25 mouse cellular contexts compared by ENCODE assay signal in the genomic region with DNA sequence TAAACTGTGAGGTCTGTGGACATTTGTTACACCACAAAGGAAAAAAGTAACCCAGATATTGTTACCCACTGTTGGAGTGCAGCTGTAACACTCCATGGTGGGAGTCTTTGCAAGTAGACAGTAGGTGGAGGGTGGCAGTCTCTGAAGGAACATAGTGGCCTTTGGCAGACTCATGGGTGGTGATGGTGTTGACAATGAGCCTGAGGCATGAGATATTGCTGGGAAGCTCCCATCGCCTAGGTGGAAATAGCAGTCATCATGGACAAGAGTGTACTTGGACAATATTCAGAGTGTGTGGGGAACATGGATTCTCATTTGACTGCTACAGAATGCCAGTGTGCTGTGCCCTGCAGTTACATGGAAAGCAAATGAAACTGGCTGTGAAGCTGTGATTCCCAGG.
"Had no signal": no experiment of that assay in that cellular context is flagged by ENCODE, and none has a peak within 500 bp of the region (broad histone marks: within the 10 kb centered on the region; RNA-seq: fewer than 3 reads in every experiment).

No protein-coding gene starts in this region.

- H3K27me3 ChIP-seq: heart, embryonic 13.5 days; heart, embryonic 15.5 days; hindbrain, embryonic 13.5 days; hindbrain, embryonic 15.5 days; kidney, embryonic 15.5 days; limb, embryonic 13.5 days; limb, embryonic 15.5 days; liver, embryonic 12.5 days had no signal

- H3K36me3 ChIP-seq: heart, embryonic 13.5 days; heart, embryonic 15.5 days; hindbrain, embryonic 15.5 days; kidney, embryonic 15.5 days; limb, embryonic 13.5 days; limb, embryonic 15.5 days; liver, embryonic 12.5 days had no signal

- H3K4me3 ChIP-seq: heart, adult 2 months; heart, embryonic 13.5 days; heart, embryonic 15.5 days; hindbrain, embryonic 13.5 days; hindbrain, embryonic 15.5 days; kidney, embryonic 15.5 days; limb, embryonic 13.5 days; limb, embryonic 15.5 days; liver, embryonic 12.5 days had no signal

- ATAC-seq: forebrain, postnatal 0 days; hindbrain, postnatal 0 days; intestine, embryonic 16.5 days; liver, embryonic 12.5 days had no signal

- DNase-seq: forebrain, postnatal 0 days; gastrocnemius, postnatal 14 days; gastrocnemius, postnatal 36 days; heart, adult 11 months; heart, adult 2 months; heart, postnatal 14 days; heart, postnatal 36 days; kidney, adult 11 months; kidney, adult 2 months; kidney, adult 9 months; kidney, postnatal 14 days; kidney, postnatal 36 days; layer of hippocampus, adult 9-11 months; layer of hippocampus, postnatal 36 days; left cerebral cortex, postnatal 4 days had no signal

- H3K4me1 ChIP-seq: heart, embryonic 13.5 days; heart, embryonic 15.5 days; hindbrain, embryonic 13.5 days; hindbrain, embryonic 15.5 days; kidney, embryonic 15.5 days; limb, embryonic 13.5 days; limb, embryonic 15.5 days; liver, embryonic 12.5 days had no signal

- H3K9me3 ChIP-seq: hindbrain, embryonic 13.5 days; hindbrain, embryonic 15.5 days; kidney, embryonic 15.5 days; limb, embryonic 15.5 days had no signal
